Mouse (Mus musculus): ENCODE measurements around the gene Sobp. TPM values are rescaled to one million over a fixed set of nuclear protein-coding genes. Genes with fewer than 3 reads are reported as not detected.

Sobp gene
- polyA plus RNA-seq, 1 experiment from 2014 or later = 2.3 TPM

- Histone ChIP-seq H3K4me3 (no peak overlapping the region), H3K4me1 (peaks cover 49% of the 10 kb centered on the region), H3K27ac (no peak overlapping the region), H3K36me3 (no peaks in the 10 kb centered on the region), H3K27me3 (ENCODE audit: low read depth, poor library complexity, severe bottlenecking) (peaks cover 23% of the 10 kb centered on the region), H3K9me3 (replicated peaks) (no peaks in the 10 kb centered on the region)
- WGBS = 33% methylated on average over 6 of the region's 6 CpGs
- DNase-seq (ENCODE audit: low spot score) = peak; percentile 91
Observed at GRCm38 (mm10) chr10:42989910-42990309, 184.4 kb downstream of the Sobp start.

DNA sequence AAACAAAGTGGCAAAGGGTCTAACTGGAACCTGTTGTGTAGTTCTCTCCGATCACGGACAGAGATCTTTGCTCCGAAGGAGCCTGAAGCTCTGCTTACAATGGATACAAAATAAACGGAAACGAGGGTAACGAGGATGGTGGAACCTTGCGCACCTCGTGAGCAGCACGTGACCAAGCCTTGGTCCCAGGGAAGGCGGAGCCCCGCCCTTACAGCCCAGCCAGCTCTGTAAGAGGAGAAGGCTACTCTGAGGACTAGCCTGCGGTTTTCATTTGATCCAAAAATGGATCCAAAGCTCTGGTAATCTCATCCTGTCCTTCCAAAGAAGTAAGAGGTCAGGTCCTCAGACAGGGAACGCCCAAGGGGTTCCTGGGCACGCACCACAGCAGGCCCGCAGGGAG lies 185.7 kb downstream of the Sobp start:
- Histone ChIP-seq H3K4me3 (no peak overlapping the region), H3K9me3 (replicated peaks) (no peaks in the 10 kb centered on the region), H3K27ac (no peak overlapping the region), H3K27me3 (ENCODE audit: low read depth, poor library complexity, severe bottlenecking) (peaks cover 17% of the 10 kb centered on the region), H3K36me3 (no peaks in the 10 kb centered on the region), H3K4me1 (peaks cover 36% of the 10 kb centered on the region)
- DNase-seq (ENCODE audit: low spot score) = no peak
- 58% methylated on average over 15 of the region's 15 CpGs for WGBS

DNA sequence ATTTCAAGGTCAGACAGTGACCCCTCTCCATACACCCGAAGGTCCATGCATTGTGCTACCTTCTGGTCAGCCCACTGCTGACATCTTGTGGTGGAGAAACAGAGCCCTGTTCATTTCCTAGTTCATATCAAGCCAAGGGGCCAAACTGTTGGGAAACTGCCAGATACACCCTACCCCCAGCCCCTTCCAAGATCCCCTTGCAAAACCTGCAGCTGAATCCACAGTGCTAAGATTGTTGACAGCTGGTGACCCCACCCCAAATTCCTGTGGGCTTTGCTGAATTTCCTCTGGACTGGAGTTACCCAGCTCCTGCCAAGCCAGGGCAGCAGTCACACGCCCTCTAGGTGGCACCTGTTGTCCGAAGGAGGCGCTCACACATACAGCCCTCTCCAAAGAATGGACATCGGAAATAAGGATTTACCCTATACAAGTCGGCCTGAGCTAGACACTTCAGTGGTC lies 186.7 kb downstream of the Sobp start:
- H3K27me3 ChIP-seq (ENCODE audit: low read depth, poor library complexity, severe bottlenecking) = peaks cover 12% of the 10 kb centered on the region
- 25% methylated on average over 6 of the region's 6 CpGs for WGBS
- no peaks in the 10 kb centered on the region for H3K9me3 ChIP-seq (replicated peaks)
- H3K36me3 ChIP-seq = no peaks in the 10 kb centered on the region
- H3K27ac ChIP-seq = no peak overlapping the region
- H3K4me3 ChIP-seq = no peak overlapping the region
- peaks cover 27% of the 10 kb centered on the region for H3K4me1 ChIP-seq
- peak; percentile 74 for DNase-seq (ENCODE audit: low spot score)

DNA sequence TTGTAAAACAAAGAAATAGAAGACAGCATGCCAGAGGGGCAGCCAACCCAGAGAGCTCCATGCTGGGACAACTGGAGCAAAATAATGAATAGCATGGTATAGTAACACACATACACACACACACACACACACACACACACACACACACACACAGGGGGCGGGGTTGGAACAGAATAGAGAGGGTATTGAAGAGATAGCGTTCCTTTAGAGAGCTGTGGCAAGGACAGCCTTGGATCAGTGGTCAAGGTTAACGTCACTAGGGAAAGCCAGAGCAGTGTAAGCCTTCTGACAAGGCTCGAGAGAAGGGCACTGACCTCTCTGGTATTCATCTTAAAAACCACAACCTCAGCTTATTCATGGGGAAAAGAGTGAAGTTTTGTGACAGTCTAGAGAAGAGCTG lies 189.4 kb downstream of the Sobp start:
- no peak overlapping the region for H3K4me3 ChIP-seq

DNA sequence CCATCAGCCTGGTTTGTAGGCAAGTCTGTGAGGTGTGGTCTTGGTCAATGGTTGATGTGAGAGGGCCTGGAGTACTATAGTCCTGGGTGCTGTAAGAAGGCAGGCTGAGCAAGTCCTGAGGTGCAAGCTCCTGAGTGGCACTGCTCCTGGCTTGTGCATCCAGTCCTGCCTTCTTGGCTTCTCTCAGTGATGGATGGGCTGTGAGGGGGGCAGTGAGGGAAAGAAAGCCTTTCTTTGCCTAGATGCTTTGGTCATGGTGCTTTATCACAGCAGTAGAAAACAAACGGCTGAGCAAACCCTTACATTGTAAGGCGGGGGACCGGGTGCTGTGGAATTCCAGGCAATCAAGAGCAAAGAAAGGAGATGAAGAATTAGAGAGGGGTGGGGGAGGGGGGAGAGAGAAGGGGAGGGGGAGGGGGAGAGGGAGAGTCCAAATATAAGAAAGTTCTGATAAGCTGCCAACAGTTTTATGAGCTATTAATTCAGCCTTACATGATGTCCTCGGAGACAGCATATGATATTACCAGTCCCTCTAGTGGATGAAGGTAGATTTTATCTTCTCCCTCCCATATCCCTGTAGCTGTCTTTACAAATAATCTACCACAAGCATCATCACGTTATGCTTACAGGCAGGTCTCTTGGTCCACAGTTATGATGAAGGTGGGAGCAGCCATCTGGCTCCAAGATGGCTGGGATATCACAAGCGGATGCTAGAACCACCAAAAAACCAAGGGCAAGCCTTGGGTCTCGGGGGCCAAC lies 193.2 kb downstream of the Sobp start:
- Histone ChIP-seq H3K4me1 (no peaks in the 10 kb centered on the region), H3K27ac (no peak overlapping the region), H3K4me3 (no peak overlapping the region), H3K9me3 (replicated peaks) (no peaks in the 10 kb centered on the region), H3K36me3 (no peaks in the 10 kb centered on the region), H3K27me3 (ENCODE audit: low read depth, poor library complexity, severe bottlenecking) (no peaks in the 10 kb centered on the region)
- no peak for DNase-seq (ENCODE audit: low spot score)
- WGBS = 71% methylated on average over 7 of the region's 7 CpGs

More for the DNA sequence above, 189.4 kb downstream of the Sobp start:
- peaks cover 20% of the 10 kb centered on the region for H3K4me1 ChIP-seq
- H3K9me3 ChIP-seq (replicated peaks) = no peaks in the 10 kb centered on the region
- H3K27ac ChIP-seq = no peak overlapping the region
- H3K36me3 ChIP-seq = no peaks in the 10 kb centered on the region
- H3K27me3 ChIP-seq (ENCODE audit: low read depth, poor library complexity, severe bottlenecking) = no peaks in the 10 kb centered on the region
- no peak for DNase-seq (ENCODE audit: low spot score)
- 84% methylated on average over 4 of the region's 4 CpGs for whole genome bisulfite sequencing

- H3K4me3 ChIP-seq = no peak overlapping the region
- peaks cover 13% of the 10 kb centered on the region for H3K4me1 ChIP-seq
- no peaks in the 10 kb centered on the region for H3K9me3 ChIP-seq (replicated peaks)
- no peak overlapping the region for H3K27ac ChIP-seq
- 65% methylated on average over 3 of the region's 3 CpGs for WGBS
- H3K36me3 ChIP-seq = no peaks in the 10 kb centered on the region
- peaks cover 10% of the 10 kb centered on the region; the same call in 1 of the 2 replicates for H3K27me3 ChIP-seq (ENCODE audit: low read depth, poor library complexity, severe bottlenecking)
- DNase-seq (ENCODE audit: low spot score) = no peak
Observed at GRCm38 (mm10) chr10:42978346-42978745, 196.0 kb downstream of the Sobp start.

GRCm38 (mm10) chr10:42976577-42976976 lies 197.8 kb downstream of the Sobp start:
- peaks cover 22% of the 10 kb centered on the region for H3K4me1 ChIP-seq
- 92% methylated on average over 6 of the region's 6 CpGs for WGBS
- no peak for DNase-seq (ENCODE audit: low spot score)

GRCm38 (mm10) chr10:42973537-42973936 lies 200.8 kb downstream of the Sobp start:
- WGBS = 65% methylated on average over 4 of the region's 4 CpGs
- Histone ChIP-seq H3K36me3 (no peaks in the 10 kb centered on the region), H3K27me3 (ENCODE audit: low read depth, poor library complexity, severe bottlenecking) (peaks cover 20% of the 10 kb centered on the region), H3K4me3 (no peak overlapping the region), H3K27ac (no peak overlapping the region), H3K4me1 (peaks cover 31% of the 10 kb centered on the region), H3K9me3 (replicated peaks) (no peaks in the 10 kb centered on the region)
- DNase-seq (ENCODE audit: low spot score) = no peak

More at GRCm38 (mm10) chr10:42976577-42976976, 197.8 kb downstream of the Sobp start:
- Histone ChIP-seq H3K27ac (no peak overlapping the region), H3K4me3 (no peak overlapping the region), H3K9me3 (replicated peaks) (no peaks in the 10 kb centered on the region), H3K27me3 (ENCODE audit: low read depth, poor library complexity, severe bottlenecking) (peaks cover 10% of the 10 kb centered on the region; the same call in 1 of the 2 replicates), H3K36me3 (no peaks in the 10 kb centered on the region)

GRCm38 (mm10) chr10:42972504-42973172 lies 201.7 kb downstream of the Sobp start:
- peak; percentile 79 for DNase-seq (ENCODE audit: low spot score)
- Histone ChIP-seq H3K36me3 (no peaks in the 10 kb centered on the region), H3K9me3 (replicated peaks) (no peaks in the 10 kb centered on the region), H3K27me3 (ENCODE audit: low read depth, poor library complexity, severe bottlenecking) (peaks cover 23% of the 10 kb centered on the region), H3K4me1 (peaks cover 35% of the 10 kb centered on the region), H3K27ac (0 out of 2 replicates have a peak overlapping the region, but pooled peaks have one; percentile 20), H3K4me3 (no peak overlapping the region)
- 32% methylated on average over 18 of the region's 18 CpGs for WGBS

GRCm38 (mm10) chr10:42968332-42968731 lies 206.0 kb downstream of the Sobp start:
- no peaks in the 10 kb centered on the region for H3K9me3 ChIP-seq (replicated peaks)
- H3K4me3 ChIP-seq = no peak overlapping the region
- peaks cover 13% of the 10 kb centered on the region; the same call in 1 of the 2 replicates for H3K27me3 ChIP-seq (ENCODE audit: low read depth, poor library complexity, severe bottlenecking)
- H3K27ac ChIP-seq = no peak overlapping the region
- peaks cover 21% of the 10 kb centered on the region for H3K4me1 ChIP-seq
- no peak for DNase-seq (ENCODE audit: low spot score)
- H3K36me3 ChIP-seq = no peaks in the 10 kb centered on the region
- 24% methylated on average over 2 of the region's 2 CpGs for WGBS

DNA sequence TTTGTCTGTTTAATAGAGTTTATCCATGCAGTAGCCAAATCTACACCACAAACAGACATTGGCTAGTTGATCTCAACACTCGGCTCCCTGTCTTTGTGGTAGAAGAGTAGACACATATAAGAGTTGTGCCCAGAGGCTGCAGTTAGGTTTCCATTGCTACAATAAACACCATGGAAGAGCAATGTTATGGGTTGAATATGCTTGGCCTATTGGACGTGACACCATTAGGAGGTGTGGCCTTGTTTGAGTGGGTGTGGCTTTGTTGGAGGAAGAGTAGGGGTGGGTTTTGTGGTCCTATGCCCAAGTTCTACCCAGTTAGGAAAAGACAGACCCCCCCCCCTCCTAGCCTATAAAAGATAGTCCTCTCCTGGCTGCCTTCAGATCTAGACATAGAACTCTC lies 211.3 kb downstream of the Sobp start:
- Histone ChIP-seq H3K9me3 (replicated peaks) (no peaks in the 10 kb centered on the region), H3K4me1 (peaks cover 22% of the 10 kb centered on the region), H3K27me3 (ENCODE audit: low read depth, poor library complexity, severe bottlenecking) (no peaks in the 10 kb centered on the region), H3K27ac (0 out of 2 replicates have a peak overlapping the region, but pooled peaks have one; percentile 81), H3K36me3 (no peaks in the 10 kb centered on the region), H3K4me3 (no peak overlapping the region)
- no peak for DNase-seq (ENCODE audit: low spot score)
- 90% methylated on average over 2 of the region's 2 CpGs for WGBS

DNA sequence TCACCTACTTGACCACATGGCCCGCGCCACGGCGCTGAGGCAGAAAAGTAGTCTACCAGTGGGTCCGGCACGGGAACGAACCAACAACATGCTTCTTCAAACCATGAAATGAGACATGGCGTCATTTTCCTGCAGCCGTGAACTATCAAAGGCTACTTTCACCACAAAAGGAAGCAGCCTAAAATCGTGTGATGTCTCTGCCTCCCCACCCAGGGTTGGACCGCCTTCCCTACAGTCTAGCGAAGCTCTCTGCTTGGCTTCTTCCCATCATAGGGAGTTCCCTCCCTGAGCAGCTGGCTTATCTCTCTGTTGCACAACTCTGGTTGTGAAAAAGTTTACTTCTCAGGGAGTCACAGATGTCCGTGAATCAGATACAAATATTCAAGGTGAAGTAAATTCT lies 211.7 kb downstream of the Sobp start:
- H3K27me3 ChIP-seq (ENCODE audit: low read depth, poor library complexity, severe bottlenecking) = no peaks in the 10 kb centered on the region
- 93% methylated on average over 13 of the region's 13 CpGs for WGBS

DNA sequence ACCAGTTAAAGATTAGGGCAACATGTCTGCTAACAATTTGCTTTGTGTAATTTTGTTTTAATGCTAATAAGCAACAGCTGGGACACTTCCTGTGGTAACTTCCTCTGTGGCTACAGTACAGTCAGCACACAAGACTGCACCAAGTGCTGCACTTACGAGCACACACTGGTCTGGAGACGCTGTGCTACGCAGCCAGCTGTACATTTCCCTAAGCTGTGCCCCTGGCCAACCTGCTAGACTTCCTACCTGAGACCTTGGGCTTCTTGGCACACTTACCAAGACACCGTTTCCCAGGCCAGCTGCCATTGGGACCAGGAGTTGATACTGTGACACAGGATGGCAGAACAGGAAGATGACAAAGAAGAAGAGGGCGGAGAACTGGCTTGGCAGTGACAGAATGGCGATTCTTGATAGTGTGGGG lies 212.1 kb downstream of the Sobp start:
- Histone ChIP-seq H3K36me3 (no peaks in the 10 kb centered on the region), H3K27me3 (ENCODE audit: low read depth, poor library complexity, severe bottlenecking) (peaks cover 3% of the 10 kb centered on the region; the same call in 1 of the 2 replicates), H3K27ac (peak overlapping the region; percentile 81), H3K9me3 (replicated peaks) (no peaks in the 10 kb centered on the region), H3K4me1 (peaks cover 30% of the 10 kb centered on the region), H3K4me3 (no peak overlapping the region)
- DNase-seq (ENCODE audit: low spot score) = no peak
- WGBS = 67% methylated on average over 6 of the region's 6 CpGs

More for the DNA sequence above, 211.7 kb downstream of the Sobp start:
- Histone ChIP-seq H3K9me3 (replicated peaks) (no peaks in the 10 kb centered on the region), H3K4me1 (peaks cover 26% of the 10 kb centered on the region), H3K36me3 (no peaks in the 10 kb centered on the region), H3K27ac (peak overlapping the region; percentile 81), H3K4me3 (no peak overlapping the region)
- no peak for DNase-seq (ENCODE audit: low spot score)

All from limb, embryonic 10.5 days (tissue).